Mouse (Mus musculus): ENCODE results near the gene Procr.
"Not testable (repeated sequence)": the region's sequence is repeated elsewhere in the genome, so short reads cannot be mapped to it uniquely, and the experiment has no call there.

Procr gene

DNA sequence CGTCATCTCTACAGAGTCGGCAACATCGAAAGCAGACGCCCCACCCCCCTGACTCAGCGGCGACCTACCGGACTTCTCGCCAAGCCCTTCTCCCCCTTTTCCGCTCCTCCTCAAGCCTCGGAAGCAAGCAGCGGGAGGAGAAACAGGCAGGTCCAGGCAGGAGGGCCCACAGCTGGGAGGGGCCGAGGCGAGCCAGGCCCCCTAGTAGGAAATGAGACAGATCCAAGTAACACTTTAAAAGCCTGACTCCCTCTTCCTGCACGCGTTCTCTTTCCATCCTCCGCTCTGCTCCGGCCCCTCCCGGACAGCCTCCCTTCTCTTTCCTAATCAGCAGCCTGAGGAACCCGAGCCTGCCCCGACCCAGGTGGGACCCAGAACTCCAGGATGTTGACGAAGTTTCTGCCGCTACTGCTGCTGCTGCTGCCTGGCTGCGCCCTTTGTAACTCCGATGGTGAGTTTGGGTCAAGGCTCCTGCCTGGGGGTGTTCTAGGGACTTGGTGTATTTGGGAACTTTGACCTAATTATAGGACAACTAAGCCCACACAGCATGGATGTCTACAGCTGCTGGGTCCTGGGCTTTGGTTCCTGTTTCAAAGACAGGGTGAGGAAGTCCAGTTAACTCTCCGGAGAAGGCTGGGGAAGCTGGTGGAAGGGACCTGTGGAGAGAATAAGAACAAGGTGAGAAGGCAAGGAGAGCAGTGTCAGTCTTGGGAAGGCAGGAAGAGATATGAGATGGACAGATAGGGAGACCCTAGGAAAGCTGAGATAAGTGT, at the start of gene Procr:
TSS of gene Procr (plus strand) at position 104 of the 773 bp plus-strand sequence.
- peak; percentile 55 for DNase-seq

DNA sequence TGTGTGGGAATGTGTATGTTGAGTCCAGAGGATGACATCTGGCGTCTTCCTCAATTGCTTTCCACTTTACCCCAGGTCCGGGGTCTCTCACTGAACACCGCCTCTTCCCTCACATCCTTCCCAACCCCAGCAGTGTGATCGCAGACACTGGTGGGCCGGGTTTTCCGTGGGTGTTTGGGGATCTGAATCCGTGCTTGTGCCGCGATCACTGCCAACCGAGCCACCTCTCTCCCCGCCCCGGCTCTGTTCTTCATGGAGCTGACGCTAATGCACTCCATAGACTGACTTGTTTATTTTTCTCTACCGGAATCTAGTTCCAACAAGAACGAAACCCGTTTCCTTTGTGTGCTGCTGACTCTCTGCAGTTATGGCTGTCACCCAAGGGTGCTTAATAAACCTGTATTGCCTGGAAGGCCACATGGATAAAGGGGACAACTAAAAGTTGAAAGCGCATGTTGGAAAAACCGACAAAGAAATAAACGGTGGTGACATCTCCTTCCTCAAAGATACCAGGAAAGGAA, 49.5 kb upstream of the Procr start:
- no peak for DNase-seq

DNA sequence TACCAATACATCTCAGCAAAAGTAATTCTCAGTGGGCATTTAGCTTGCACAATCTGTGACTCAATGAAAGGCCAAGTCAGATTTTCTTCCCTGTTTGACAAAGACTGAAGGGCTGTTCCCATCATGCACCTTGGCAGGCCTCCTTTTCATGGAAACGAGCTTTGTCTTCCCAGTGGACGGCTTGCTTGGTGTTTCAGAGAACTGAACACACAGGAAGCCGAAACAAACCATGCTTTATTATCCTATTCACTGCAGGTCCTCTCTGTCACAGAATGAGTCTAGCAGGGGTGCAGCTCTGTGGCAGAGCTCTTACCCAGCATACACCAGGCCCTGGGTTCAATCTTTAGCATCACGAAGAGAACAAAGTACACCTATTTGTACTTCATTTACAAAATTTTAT, 47.3 kb upstream of the Procr start:
- no peak for DNase-seq

DNA sequence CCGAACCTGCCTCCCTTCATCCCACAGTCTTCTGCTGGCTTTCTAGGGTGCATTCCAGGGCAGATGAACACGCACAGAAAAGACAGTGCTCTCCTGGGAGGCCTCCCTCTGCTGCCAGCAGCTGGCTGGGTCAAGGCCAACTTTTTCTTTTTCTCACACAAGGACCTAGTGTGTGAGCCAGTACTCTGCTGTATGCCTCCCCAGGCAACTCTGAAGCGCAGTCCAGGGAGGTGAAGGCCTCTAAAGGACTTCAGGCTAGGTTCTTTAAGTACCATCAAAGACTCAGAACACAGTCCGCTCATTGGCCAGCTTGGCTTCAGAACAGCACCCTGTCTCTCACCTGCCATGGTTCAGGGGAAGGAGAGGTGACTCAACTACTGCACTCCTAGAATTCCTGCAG, 43.7 kb upstream of the Procr start:
- DNase-seq = no peak

DNA sequence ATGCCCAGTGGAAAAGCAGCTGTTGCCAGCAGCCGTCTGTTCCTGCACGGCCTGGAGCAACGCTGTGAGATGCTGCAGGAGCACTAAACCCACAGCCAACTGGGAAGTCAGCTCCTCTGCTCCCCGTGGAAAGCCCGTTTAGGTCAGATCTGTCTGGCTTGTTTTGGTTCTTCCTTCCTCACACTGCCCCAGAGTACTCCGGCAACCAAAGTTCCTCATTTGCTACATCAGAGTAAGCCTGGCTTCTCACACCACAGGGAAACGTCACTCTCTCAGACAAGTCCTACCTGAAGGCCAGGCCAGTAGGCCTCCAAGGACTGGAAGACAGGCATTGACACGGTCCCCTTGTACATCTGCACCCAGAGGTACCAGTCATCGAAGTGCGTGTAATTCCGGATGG, 40.4 kb upstream of the Procr start:
- no peak for DNase-seq

DNA sequence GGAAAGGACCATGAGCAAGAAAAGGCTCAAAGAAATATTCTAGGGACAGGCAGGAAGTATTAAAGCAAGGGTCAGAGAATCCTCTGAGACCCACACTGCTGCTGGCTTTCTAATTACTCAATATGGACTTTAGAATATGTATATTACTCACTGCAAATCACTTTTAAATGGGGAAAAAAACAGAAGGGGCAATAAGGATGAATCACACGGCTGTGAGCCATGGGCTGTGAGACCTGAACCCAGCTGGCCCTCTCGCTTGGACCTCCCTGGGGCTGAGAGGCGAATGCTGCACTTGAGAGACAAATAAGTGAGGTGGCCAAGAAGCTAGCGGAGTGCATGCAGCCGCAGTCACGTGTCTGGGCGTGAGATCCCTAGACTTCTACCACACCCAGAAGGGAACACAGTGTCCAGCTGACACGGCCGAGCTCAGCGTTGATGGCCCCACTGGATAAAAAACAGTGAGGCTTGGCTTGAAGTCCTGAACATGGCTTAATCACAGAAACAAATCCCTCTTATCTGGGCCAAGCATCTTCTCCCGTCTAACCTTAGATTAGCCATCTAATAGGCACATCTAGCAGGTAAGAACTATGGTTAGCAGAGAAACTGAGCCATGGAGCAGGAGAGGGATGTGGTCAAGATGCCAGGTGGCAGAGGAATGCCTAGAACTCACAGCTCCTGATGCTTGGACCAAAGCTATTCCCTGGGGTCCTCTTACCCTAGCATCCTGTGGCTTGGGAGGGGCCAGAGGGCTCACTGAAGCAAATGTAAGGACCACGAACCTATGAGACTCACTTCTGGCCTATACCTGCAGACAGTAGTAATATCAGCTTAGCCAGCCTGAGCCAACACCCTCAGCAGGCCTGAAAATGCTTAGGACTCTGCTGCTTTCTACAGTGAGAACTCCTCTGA, 33.6 kb upstream of the Procr start:
- DNase-seq = no peak

DNA sequence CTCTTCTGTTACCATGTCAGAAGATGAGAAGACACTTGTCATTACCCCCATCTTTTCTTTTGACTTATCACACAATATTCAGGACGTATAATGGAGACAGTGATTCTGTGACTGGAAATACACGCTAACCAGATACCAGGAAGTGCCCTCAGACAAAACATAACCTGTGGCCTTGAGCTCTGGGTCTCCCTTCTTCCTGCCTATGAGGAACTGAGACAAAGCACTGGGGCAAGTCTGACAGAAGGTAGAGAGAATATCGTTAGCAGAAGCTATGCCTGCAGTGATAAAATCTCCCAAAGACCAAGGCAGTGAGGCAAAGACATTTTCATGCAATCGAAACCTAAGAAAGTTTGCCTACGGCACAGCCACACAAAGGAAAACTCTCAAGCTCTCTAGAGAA, 30.3 kb upstream of the Procr start:
- DNase-seq = no peak

DNA sequence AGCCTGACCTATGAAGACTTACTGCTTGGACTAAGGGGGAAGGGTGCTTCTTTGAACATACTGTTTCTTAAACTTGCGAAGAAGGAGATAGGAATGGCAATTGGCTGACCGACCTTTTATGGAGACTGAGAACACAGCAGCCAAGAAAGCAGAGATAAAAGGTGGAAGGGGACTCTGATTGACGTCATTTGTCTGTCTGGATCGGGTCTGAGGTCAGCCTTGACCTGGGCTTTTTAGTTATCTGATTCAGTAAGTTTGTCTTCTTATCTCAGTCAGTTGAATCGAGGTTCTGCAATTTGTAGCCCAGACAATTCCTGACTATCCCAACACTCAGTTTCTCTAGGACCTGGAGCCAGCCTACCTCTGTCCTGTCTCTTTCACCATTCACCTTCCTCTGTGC, 26.9 kb upstream of the Procr start:
- no peak for DNase-seq

DNA sequence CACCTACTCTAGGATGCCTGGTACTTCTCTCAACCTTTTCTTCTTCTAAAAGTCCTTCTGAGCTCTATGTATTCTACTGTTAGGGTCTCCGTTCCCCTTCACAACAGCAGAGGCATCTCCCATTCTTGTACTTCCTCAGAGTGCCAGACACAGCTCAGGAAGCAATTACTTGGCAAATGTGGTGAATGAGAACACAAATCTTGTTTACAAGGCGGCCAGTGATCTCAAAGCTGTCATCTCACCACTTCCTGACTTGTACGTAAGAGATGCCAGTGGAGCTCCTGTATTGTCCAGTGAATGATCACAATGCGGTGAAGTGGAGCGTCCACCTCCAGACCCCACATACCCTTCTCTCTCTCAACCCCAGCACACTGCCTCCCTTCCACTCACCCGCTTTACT, 26.4 kb upstream of the Procr start:
- DNase-seq = no peak

DNA sequence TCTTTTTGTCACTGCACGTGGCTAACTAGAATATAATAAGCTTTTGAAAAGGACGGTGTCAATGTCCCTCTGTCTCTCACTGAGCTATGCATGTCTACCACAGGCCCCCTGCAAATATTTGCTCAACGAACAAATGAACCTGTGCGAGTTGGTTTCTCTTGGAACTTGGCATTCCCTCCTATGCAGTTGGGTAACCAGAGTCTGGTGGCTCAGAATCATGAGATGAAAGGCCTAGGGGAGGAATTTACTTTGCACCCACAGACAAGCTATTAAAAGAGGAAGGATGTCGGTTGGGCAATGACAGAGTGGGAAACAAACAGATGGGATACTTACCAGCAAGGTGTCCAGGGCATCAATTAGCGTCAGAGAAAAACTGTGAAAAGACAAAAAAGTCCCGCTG, 24.6 kb upstream of the Procr start:
- no peak for DNase-seq

DNA sequence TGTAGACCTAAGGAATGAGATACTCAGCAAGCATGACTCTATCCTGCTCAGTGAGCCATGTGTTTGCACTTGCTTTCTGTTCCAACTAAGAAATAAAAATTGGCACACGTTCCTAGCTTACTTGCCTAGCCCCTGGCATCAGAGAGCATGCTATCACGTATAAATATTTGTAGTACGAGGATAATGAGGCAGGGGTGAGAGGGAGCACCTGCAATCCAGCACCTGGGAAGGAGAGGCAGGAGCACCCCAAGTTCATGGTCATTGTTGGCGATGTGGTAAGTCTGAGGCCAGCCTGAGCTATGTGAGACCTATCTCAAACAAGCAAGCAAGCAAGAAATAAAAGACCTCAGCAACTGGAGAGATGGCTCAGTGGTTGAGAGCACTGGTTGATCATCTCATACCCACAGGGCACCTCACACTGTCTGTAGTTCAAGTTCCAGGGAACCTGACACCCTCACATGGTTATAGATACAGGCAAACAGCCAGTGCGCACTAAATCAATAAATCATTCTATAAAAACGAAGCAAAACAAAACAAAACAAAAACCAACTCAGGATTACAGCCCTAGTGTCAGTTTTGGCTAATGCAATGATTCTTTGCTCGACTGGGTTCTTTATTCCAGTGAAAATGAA, 23.0 kb upstream of the Procr start:
- no peak for DNase-seq

DNA sequence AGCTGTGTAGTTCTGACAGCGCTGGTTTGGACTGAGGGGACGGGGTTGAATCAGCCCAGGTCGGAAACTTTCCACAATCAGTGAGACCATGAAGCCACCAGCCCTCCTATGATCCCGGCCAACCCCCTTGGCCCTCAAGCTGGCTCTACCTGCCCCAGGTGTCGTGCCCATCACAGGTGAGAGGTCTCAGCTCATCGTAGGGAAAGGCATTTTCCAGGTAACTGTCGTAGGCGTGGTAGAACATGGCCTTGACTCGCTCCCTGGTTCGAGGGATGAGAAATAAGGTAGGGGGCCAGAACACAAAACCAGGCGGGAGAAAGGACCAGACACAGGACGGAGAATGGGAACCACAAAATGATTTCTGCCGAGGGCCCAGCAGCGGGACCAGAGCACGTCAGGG, 22.2 kb upstream of the Procr start:
- peak; percentile 11 for DNase-seq

DNA sequence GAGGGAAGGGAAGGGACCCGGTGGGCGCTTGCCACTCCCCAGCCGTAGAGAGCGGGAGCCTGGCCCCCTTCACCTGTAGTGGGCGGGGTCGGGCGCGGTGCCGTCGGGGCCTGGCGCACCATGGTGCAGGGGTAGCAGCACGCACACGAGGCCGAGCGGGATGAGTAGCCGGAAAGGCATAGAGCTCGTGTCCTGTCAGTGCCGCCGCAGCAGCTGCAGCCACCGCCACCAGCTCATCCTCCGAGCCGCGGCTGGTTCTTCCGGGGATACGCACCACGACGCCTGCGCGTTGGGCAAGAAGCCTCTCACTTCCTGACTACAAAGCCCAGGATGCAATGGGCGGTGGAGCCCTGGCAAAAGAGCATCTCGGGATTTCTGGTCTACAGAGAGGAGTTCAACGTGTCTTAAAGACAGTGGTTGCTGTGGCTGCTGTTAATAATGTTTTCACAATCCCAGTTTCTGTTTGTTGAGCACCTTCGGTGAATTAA, 21.7 kb upstream of the Procr start, which contains the start of gene Edem2:
TSS of gene Edem2 (minus strand) at position 318 of the 488 bp plus-strand sequence.
- DNase-seq = peak; percentile 93

DNA sequence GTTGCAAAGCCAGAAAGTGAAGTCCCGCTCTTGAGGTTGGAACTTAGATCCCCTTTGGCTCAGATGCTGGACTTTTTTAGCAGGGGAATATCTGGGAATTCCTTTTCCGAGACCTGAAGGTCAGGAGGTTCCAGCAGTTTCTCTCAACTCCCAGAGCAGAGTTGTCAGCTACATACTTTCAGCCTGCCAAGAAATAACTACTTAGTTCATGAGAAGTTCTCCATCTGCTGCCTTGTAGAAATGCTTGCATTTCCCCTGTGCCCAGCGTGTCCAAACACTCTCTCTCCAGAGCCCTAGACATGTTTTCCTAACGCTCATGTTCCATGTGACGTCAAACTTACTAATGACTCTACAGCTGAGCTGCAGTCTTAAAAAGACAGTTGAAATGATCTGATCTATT, 15.8 kb upstream of the Procr start:
- DNase-seq = no peak

DNA sequence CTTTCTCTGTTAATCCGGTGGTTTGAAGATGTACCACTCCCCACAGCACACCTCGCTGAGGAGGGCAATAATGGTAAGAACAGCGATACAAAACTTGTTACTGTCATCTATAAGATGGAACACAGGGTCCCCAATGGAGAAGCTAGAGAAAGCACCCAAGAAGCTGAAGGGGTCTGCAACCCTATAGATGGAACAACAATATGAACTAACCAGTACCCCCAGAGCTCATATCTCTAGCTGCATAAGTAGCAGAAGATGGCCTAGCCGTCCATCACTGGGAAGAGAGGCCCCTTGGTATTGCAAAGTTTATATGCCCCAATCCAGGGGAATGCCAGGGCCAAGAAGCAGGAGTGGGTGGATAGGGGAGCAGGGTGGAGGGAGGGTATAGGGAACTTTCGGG, 15.2 kb upstream of the Procr start, which contains the start of gene Gm17581:
TSS of gene Gm17581 (minus strand) at position 101 of the 400 bp plus-strand sequence.
- DNase-seq = not testable (repeated sequence)

DNA sequence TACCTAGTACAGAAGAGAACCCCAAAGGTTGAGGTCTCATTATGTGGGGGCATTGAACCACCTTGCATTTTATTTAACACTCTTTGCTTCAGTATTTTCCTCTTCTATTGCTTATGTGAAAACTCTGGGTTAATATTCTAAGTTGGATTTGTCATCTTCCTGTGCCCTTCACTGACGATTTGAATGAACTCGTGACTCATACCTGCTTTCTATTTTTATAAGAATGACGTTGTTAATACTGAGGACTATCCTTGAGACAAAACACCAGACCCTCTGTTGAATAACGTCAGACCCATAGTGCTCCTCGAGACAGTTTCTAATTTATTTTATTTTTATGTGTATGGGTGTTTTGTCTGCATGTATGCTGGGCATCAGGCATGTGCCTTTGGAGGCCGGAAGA, 14.0 kb upstream of the Procr start:
- DNase-seq = no peak

DNA sequence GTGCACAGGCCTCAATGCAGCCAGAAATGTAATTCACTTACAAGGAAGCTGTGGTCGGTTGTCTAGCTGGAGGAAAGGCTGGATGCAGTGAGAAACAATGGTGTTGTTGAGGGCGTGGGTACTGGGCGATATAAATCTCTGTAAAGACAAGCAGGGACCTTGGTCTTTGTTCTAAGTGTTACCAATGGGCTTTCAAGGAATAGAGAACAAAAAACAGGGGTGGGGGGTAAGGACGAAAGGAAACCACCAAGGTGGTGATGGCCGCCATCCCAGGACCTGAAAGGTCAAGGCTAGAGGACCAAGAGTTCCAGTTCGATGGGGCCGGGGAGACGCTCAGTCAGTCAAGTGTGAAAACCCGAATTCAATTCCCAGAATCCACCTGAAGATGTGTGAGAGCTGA, 13.1 kb upstream of the Procr start:
- DNase-seq = no peak

DNA sequence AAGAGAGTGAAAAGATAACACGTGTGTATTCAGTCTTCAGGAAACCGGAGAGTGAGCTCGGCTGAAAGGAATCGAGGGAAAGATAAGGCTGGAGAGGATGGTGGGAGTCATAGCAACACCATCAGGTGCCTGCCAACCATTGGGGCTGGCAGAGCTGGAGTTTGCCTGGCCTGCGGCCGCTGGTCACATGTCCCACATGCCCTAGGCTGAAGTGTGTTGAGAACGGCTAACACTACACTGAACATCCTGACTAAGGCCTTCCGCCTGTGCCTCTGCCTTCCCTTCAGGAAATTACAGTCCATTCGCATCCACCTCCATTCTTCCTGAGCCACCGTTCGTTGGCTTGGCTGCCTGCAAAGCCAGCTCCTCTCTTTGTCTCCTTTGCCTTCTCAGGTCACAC, 8.7 kb upstream of the Procr start:
- DNase-seq = no peak

DNA sequence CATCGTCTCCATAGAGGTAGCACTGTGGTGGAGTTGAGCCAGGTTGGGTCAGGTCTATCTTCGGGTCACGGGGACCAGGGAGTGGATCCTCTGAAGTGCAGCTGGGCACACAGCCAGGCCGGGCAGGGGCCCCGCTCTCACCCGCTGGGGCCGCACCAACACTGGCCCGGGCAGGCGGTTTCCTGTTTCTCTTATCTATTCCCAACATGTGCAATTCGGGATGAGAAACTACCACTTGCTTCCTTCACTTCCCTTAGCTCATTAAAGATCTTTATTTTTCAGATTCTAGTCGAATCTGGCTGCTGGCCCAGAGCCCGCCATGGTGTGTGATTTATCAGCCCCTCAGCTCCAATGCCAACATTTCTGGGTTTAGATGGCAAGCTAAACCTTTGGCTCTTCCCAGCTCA, 8.0 kb upstream of the Procr start:
- peak; percentile 69 for DNase-seq

DNA sequence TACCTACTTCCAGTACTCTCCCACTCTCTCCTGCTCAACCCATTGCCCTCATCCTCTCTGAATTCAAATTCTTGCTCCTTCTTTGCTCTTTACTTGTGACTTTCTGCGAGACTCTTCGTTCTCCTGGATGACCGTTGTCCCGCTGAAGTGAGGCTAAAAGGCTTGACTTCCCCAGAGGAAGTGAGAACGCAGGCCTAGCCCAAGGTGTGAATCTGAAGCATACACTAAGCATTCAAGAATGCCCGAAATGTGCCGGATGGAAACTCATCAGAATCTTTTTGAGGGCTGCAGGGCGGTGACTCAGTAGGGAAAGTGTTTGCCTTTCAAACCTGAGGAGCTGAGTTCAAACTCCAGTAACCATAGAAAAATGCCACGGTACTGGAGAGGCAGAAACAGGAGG, 7.6 kb upstream of the Procr start:
- no peak for DNase-seq

DNA sequence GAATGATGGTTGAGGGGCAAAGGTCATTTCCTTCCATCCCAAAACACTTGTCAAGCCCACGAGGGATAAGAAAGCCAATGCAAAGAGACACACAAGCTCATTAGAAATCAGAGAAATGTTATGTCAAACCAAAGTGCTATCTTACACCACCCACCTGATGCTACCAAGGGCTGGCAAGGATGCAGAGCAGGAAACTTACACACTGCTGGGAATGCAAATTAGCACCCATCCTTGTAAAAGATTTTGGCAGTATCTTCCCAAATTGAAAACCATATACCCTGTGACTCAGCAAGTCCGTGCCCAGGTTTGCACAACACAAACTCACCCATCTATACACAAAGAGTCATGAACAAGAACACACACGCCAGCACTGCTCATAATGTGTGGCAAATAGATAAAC, 5.4 kb upstream of the Procr start:
- DNase-seq = no peak

DNA sequence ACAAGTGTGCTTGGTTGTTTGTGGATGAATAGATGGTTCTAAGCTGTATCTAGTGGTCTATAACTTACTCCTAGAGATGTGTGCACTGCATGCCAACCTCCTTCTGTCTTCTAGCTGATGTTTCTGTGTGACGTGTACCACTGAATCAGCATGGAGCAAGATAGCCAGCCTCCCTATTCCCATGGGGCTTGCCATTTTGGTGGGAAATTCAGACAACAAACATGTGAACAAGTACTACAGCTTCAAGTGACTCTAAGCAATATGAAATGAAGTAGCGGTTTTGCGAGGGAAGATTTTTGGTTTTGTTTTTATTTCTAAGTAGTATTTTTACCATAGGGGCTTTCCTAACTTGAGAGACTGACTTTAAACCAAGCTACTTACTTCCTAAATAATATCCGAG, 1.5 kb upstream of the Procr start:
- DNase-seq = no peak

DNA sequence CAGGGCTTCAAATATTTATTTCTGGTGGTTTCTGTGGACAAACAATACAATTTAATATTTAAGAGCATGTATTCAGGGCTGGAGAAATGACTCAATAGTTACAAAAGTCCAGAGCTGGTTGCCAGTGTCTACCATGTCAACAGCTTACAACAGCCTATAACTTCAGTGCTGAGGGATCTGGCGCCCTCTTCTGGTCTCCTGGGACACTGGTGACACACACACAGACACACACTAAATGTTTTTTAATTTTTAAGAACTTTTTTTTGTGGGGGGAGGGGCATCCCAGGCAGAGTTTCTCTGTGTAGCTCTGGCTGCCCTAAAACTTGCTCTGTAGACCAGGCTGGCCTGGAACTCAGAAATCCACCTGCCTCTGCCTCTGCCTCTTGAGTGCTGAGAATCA, 4.8 kb downstream of the Procr start:
- peak; percentile 60 for DNase-seq
